Mouse (Mus musculus): ENCODE measurements at regions not wholly inside any gene's neighbourhood (a gene's known extent, or its start where the extent isn't known, plus 50 kb on each side); places are given as distances from the start of the nearest gene placed in this dataset.

DNA sequence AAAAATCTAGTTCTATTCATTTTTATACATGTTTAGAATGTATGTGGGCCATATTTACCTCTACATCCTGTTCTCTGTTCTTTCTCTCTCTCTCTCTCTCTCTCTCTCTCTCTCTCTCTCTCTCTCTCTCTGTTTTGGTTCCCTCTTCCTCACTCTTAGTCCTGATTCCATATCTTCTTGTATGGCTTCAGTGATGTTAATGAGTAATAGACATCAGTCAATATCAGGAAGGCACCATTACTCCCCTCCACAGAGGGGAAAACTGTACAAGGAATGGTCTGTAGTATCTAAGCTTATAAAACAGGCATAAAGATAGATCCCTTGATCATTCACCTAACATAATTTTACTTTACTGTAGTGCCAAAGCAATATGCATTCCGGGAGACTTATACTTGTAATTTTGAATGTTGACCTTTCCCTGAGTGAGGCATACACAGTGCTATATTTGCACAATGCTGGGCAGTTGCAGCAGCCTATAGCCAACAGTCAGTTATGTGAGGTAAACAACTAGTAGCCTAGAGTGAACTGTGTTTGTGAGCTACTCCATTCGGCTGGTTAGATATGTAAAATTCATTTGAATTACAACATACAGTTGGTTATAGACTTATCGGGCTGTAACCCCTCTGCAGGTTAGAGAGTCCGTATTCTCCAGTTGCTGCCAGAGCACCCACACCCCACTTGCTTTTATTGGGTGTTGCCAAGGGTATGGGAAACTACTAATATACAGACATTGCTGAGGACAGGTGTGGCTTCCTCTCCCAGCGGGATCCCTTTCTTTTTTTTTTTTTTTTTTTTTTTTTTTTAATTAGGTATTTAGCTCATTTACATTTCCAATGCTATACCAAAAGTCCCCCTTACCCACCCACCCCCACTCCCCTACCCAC, 228.7 kb upstream of the Pfkp start:
- 91% methylated on average over 5 of the region's 5 CpGs for WGBS
- DNase-seq (ENCODE audit: low spot score), result no peak

DNA sequence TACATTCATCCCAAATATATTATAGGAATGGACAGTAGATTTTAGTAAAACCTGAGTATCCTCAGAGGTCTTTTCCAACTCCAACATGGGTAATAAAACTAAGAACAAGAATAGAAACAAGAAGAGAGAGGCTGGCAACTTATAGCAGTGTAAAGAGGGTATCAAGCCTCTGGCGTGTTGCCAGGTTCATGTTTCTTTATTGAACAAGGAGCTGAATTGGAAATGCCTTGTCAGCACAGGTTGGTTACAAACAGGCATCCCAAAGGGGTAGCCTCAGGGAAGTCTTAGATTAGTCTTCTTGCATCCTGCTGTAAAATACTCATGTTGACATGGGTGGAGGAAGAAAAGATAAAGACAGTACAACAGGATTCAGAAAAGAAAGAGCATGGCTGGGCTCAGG, 213.6 kb upstream of the Pfkp start:
- no peaks in the 10 kb centered on the region for H3K27me3 ChIP-seq (ENCODE audit: control insufficient read depth, insufficient read depth, low read length)
- H3K27ac ChIP-seq (ENCODE audit: low read depth, low read length), result no peak overlapping the region
- H3K4me3 ChIP-seq (ENCODE audit: low read depth, low read length), result no peak overlapping the region
- DNase-seq (ENCODE audit: low spot score), result no peak
- H3K4me2 ChIP-seq (ENCODE audit: low read depth), result no peak overlapping the region
- H3K9ac ChIP-seq (ENCODE audit: low read length), result no peak overlapping the region
- H3K36me3 ChIP-seq (ENCODE audit: control insufficient read depth, insufficient read depth, low read length), result no peaks in the 10 kb centered on the region
- no peak for ATAC-seq (ENCODE audit: insufficient read depth, low FRiP score, low TSS enrichment)
- no peaks in the 10 kb centered on the region for H3K9me3 ChIP-seq (ENCODE audit: control insufficient read depth, low read length)
- H3K4me1 ChIP-seq (ENCODE audit: control insufficient read depth, insufficient read depth, low read length), result no peaks in the 10 kb centered on the region
- 88% methylated on average over 1 of the region's 1 CpGs for WGBS

More for the DNA sequence above, 228.7 kb upstream of the Pfkp start:
- Histone ChIP-seq H3K27ac (ENCODE audit: low read depth, low read length) (no peak overlapping the region), H3K9me3 (ENCODE audit: control insufficient read depth, low read length) (no peaks in the 10 kb centered on the region), H3K4me2 (ENCODE audit: low read depth) (no peak overlapping the region), H3K9ac (ENCODE audit: low read length) (no peak overlapping the region), H3K4me3 (ENCODE audit: low read depth, low read length) (no peak overlapping the region), H3K36me3 (ENCODE audit: control insufficient read depth, insufficient read depth, low read length) (no peaks in the 10 kb centered on the region), H3K4me1 (ENCODE audit: control insufficient read depth, insufficient read depth, low read length) (no peaks in the 10 kb centered on the region), H3K27me3 (ENCODE audit: control insufficient read depth, insufficient read depth, low read length) (no peaks in the 10 kb centered on the region)
- ATAC-seq (ENCODE audit: insufficient read depth, low FRiP score, low TSS enrichment), result no peak

DNA sequence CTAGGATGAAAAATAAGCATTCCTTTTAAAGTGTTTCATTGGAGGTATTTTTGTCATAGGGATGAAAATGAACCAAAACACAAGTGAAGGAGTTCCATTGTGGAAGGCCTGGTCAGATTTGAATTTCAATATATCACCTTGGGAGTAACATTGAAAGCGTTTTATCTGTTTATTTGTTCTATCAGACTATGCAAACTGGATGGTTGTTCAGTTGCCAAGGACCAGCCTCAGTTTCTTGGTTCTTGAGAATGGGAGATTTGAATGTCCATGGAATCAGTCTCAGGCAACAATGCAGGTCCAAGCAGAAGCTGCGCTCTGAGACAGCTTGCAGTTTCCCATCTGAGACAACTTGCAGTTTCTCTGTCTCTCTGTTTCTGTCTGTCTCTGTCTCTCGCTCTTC, 211.0 kb upstream of the Pfkp start:
- no peaks in the 10 kb centered on the region for H3K27me3 ChIP-seq (ENCODE audit: control insufficient read depth, insufficient read depth, low read length)
- H3K27ac ChIP-seq (ENCODE audit: low read depth, low read length), result no peak overlapping the region
- no peak overlapping the region for H3K9ac ChIP-seq (ENCODE audit: low read length)
- WGBS, result 86% methylated on average over 3 of the region's 3 CpGs
- H3K9me3 ChIP-seq (ENCODE audit: control insufficient read depth, low read length), result no peaks in the 10 kb centered on the region
- H3K4me2 ChIP-seq (ENCODE audit: low read depth), result no peak overlapping the region
- H3K36me3 ChIP-seq (ENCODE audit: control insufficient read depth, insufficient read depth, low read length), result no peaks in the 10 kb centered on the region
- no peak for ATAC-seq (ENCODE audit: insufficient read depth, low FRiP score, low TSS enrichment)
- no peak for DNase-seq (ENCODE audit: low spot score)
- H3K4me1 ChIP-seq (ENCODE audit: control insufficient read depth, insufficient read depth, low read length), result no peaks in the 10 kb centered on the region
- H3K4me3 ChIP-seq (ENCODE audit: low read depth, low read length), result no peak overlapping the region

DNA sequence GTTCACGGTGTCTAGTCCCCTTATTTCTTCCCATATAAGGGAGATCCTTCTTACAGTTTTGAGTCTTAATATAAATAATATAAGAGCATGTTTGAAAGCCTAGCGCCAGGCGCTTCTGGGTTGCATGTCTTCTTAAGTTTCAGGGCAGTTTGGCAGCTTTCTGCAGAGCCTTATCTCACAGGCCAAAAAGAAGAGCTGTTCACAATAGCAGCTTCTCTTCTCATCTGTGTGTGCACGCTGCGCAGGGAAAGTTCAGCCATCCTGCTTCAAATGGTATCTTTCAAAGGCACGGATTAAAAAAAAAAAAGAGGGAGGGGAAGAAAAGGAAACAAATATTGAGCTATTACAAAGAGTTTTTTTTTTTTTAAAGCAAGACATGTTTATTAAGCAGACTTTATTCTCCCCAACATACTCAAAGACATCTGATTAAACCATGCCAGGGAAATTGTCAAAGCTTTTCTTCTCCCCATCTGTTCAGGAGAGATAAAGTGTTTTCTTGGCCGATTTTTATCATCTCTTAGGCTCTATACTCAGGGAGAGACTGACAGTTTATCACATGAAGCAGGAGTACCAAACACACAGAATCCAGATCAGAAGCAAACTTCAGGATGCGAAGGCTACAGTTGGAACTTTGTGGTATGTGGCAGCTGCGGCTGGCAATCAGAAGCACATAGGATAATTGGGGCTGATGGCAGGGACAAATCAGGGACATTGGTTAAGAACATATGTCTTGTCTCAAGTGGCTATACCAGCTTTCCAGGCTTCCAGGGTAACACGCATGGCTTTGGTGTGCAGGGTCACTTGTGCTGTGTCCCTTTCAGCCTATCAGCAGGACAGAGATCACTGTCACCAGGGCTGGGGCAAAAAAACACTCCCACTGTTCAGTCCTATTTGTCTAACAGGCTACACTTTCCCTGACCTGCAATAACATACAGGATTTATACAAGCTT, 206.9 kb upstream of the Pfkp start:
- WGBS, result 80% methylated on average over 10 of the region's 10 CpGs
- no peak for DNase-seq (ENCODE audit: low spot score)
- no peak for ATAC-seq (ENCODE audit: insufficient read depth, low FRiP score, low TSS enrichment)

DNA sequence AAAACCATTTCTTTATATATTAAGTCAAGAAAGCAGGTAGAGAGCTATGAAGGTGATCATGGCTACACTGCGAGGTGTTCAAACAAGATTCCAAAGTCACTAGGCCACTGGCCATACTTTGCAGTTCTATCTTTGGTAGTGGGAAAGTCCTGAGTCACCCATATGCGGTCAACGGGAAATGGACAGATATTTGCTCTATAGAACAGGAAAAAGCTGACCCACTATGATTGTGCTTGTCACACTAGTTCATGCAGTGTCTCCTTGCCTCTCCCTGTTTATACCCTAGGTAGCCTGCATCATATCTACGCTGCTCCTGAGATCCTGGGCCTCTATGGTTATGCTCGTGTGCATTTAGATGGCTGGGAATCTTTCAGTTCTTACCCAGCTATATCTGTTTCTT, 188.9 kb upstream of the Pfkp start:
- Histone ChIP-seq H3K4me2 (ENCODE audit: low read depth) (no peak overlapping the region), H3K9me3 (ENCODE audit: control insufficient read depth, low read length) (no peaks in the 10 kb centered on the region), H3K4me3 (ENCODE audit: low read depth, low read length) (no peak overlapping the region), H3K27ac (ENCODE audit: low read depth, low read length) (no peak overlapping the region), H3K36me3 (ENCODE audit: control insufficient read depth, insufficient read depth, low read length) (no peaks in the 10 kb centered on the region), H3K4me1 (ENCODE audit: control insufficient read depth, insufficient read depth, low read length) (no peaks in the 10 kb centered on the region), H3K9ac (ENCODE audit: low read length) (no peak overlapping the region), H3K27me3 (ENCODE audit: control insufficient read depth, insufficient read depth, low read length) (no peaks in the 10 kb centered on the region)
- no peak for DNase-seq (ENCODE audit: low spot score)
- ATAC-seq (ENCODE audit: insufficient read depth, low FRiP score, low TSS enrichment), result no peak
- WGBS, result 92% methylated on average over 5 of the region's 5 CpGs

More for the DNA sequence above, 206.9 kb upstream of the Pfkp start:
- Histone ChIP-seq H3K4me2 (ENCODE audit: low read depth) (no peak overlapping the region), H3K9me3 (ENCODE audit: control insufficient read depth, low read length) (no peaks in the 10 kb centered on the region), H3K36me3 (ENCODE audit: control insufficient read depth, insufficient read depth, low read length) (no peaks in the 10 kb centered on the region), H3K4me3 (ENCODE audit: low read depth, low read length) (no peak overlapping the region), H3K27me3 (ENCODE audit: control insufficient read depth, insufficient read depth, low read length) (no peaks in the 10 kb centered on the region), H3K9ac (ENCODE audit: low read length) (no peak overlapping the region), H3K27ac (ENCODE audit: low read depth, low read length) (no peak overlapping the region), H3K4me1 (ENCODE audit: control insufficient read depth, insufficient read depth, low read length) (no peaks in the 10 kb centered on the region)

DNA sequence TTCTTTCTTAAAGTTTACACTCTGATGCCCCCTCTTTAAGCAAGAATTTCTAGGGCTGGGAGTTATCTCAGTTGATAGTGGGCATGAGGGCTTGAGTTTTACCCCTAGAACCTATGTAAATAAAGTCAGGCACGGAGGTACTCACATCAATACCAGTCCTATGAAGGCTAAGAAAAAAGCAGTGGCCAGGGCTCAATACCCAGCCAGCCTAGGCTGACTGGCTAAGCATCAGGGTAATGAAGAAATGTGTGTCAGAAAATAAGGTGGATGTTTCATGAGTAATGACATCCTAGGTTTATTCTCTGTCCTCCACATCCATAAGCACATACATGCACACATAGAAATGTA, 188.5 kb upstream of the Pfkp start:
- Histone ChIP-seq H3K4me3 (ENCODE audit: low read depth, low read length) (no peak overlapping the region), H3K27me3 (ENCODE audit: control insufficient read depth, insufficient read depth, low read length) (no peaks in the 10 kb centered on the region), H3K36me3 (ENCODE audit: control insufficient read depth, insufficient read depth, low read length) (no peaks in the 10 kb centered on the region), H3K9me3 (ENCODE audit: control insufficient read depth, low read length) (no peaks in the 10 kb centered on the region), H3K4me1 (ENCODE audit: control insufficient read depth, insufficient read depth, low read length) (no peaks in the 10 kb centered on the region), H3K4me2 (ENCODE audit: low read depth) (no peak overlapping the region), H3K9ac (ENCODE audit: low read length) (no peak overlapping the region), H3K27ac (ENCODE audit: low read depth, low read length) (no peak overlapping the region)
- ATAC-seq (ENCODE audit: insufficient read depth, low FRiP score, low TSS enrichment) (0 out of 2 replicates have a peak, but pooled peaks have one; percentile 16), DNase-seq (ENCODE audit: low spot score) (no peak)
- 69% methylated on average over 1 of the region's 1 CpGs for WGBS

DNA sequence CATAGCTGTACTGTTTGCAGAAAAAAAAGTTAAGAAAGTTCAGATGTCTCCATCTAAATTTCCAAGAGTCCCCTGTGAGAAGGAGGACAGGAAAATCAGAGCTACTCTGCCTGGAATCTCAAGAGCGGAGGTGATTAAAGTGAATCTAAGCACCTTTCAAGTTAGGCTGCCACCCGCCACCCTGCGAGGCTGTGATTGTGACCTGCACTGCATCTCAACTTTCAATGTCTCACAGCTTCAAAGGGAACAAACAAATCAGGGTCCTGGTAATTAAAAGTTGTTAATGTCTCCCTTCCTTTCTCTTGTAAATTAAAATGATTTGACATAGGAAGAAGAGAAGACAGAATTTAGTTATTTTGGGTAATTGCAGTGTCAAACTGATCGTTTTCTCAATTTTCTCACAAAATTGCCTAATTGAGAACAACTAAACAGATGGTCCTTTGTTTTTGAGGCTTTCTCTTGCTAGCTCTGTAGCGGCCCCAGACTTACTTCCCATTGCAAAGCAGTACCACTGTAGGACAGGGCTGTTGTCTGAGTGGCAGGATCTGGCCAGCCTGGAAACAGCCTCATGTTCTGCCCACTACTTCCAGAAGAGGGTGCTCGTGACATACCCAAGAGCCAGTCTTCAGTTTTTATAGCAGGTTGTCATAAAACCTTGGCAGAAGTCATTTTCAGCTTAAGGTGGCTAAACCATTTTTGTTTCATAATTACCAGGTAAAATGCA, 187.9 kb upstream of the Pfkp start:
- no peaks in the 10 kb centered on the region for H3K27me3 ChIP-seq (ENCODE audit: control insufficient read depth, insufficient read depth, low read length)
- no peaks in the 10 kb centered on the region for H3K4me1 ChIP-seq (ENCODE audit: control insufficient read depth, insufficient read depth, low read length)
- H3K27ac ChIP-seq (ENCODE audit: low read depth, low read length), result no peak overlapping the region
- DNase-seq (ENCODE audit: low spot score) (peak; percentile 73), ATAC-seq (ENCODE audit: insufficient read depth, low FRiP score, low TSS enrichment) (peak; percentile 84)
- H3K4me3 ChIP-seq (ENCODE audit: low read depth, low read length), result no peak overlapping the region
- H3K9ac ChIP-seq (ENCODE audit: low read length), result no peak overlapping the region
- no peak overlapping the region for H3K4me2 ChIP-seq (ENCODE audit: low read depth)
- 32% methylated on average over 6 of the region's 6 CpGs for WGBS
- H3K36me3 ChIP-seq (ENCODE audit: control insufficient read depth, insufficient read depth, low read length), result no peaks in the 10 kb centered on the region
- H3K9me3 ChIP-seq (ENCODE audit: control insufficient read depth, low read length), result no peaks in the 10 kb centered on the region

DNA sequence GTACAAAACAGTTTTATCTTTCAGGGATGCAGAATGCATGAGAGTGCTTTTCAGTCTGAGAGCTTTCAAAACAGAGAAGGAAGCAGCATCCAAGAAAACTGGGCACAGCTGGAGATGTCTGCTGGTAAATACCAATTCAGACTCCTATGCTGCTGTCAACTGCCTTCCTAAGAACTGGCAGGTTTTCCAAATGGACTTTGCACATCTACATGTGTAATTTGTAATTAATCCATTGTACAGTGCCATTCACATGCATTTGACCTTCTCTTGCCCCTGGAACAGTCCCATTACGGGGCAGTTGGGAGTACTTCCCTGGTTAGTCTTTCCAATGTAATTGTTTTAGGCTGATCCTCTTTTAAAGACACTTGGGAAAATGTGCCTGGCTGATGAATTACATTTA, 181.3 kb upstream of the Pfkp start:
- Histone ChIP-seq H3K9me3 (ENCODE audit: control insufficient read depth, low read length) (no peaks in the 10 kb centered on the region), H3K4me2 (ENCODE audit: low read depth) (no peak overlapping the region), H3K27me3 (ENCODE audit: control insufficient read depth, insufficient read depth, low read length) (no peaks in the 10 kb centered on the region), H3K4me1 (ENCODE audit: control insufficient read depth, insufficient read depth, low read length) (no peaks in the 10 kb centered on the region), H3K4me3 (ENCODE audit: low read depth, low read length) (no peak overlapping the region), H3K36me3 (ENCODE audit: control insufficient read depth, insufficient read depth, low read length) (no peaks in the 10 kb centered on the region), H3K27ac (ENCODE audit: low read depth, low read length) (no peak overlapping the region), H3K9ac (ENCODE audit: low read length) (no peak overlapping the region)
- WGBS, result 60% methylated on average over 1 of the region's 1 CpGs
- no peak; the same call in 1 of the 2 replicates for ATAC-seq (ENCODE audit: insufficient read depth, low FRiP score, low TSS enrichment)
- DNase-seq (ENCODE audit: low spot score), result no peak
